Mouse (Mus musculus) lung, postnatal 0 days (tissue): ENCODE measurements at regions not wholly inside any gene's neighbourhood (a gene's known extent, or its start where the extent isn't known, plus 50 kb on each side); places are given as distances from the start of the nearest gene placed in this dataset.

Experiments used
- ATAC-seq: fragments of 200-750 bp; cut with Nextera tagmentation; 2 replicates; pipeline ENCODE4 v1.8.0; 2017; ENCODE audit warnings: moderate library complexity
- DNase-seq: peaks from one replicate; pipeline ENCODE4 v3.0.0-alpha.2; 2016; ENCODE audit warnings: low spot score
- H3K27ac ChIP-seq: fragments of 300-500 bp; sonication (generic); 2 replicates; pipeline ENCODE4 v1.5.1; 2014; ENCODE audit warnings: antibody characterized with exemption, mild to moderate bottlenecking, low read length, mixed read lengths
- H3K27me3 ChIP-seq: fragments of 300-500 bp; sonication (generic); replicated peaks from 2 replicates; pipeline ENCODE4 v1.6.1; 2014; ENCODE audit warnings: low read length, mixed read lengths; ENCODE audit not compliant: insufficient read depth
- H3K36me3 ChIP-seq: fragments of 300-500 bp; sonication (generic); 2 replicates; pipeline ENCODE4 v1.6.1; 2014; ENCODE audit warnings: low read length, mixed read lengths; ENCODE audit not compliant: insufficient read depth
- H3K4me1 ChIP-seq: fragments of 300-500 bp; sonication (generic); 2 replicates; pipeline ENCODE4 v1.6.1; 2014; ENCODE audit warnings: antibody characterized with exemption, low read depth, low read length, mixed read lengths; ENCODE audit not compliant: insufficient read depth
- H3K4me2 ChIP-seq: fragments of 300-500 bp; sonication (generic); replicated peaks from 2 replicates; pipeline ENCODE4 v1.6.1; 2014; ENCODE audit warnings: low read depth, mild to moderate bottlenecking, low read length, moderate library complexity, mixed read lengths
- H3K4me3 ChIP-seq: fragments of 300-500 bp; sonication (generic); 2 replicates; pipeline ENCODE4 v1.5.1; 2014; ENCODE audit warnings: low read depth, low read length
- H3K9ac ChIP-seq: fragments of 300-500 bp; sonication (generic); replicated peaks from 2 replicates; pipeline ENCODE4 v1.6.1; 2014; ENCODE audit warnings: low read depth, mild to moderate bottlenecking
- H3K9me3 ChIP-seq: fragments of 300-500 bp; sonication (generic); 2 replicates; pipeline ENCODE4 v1.6.1; 2016; ENCODE audit warnings: low read length, mixed read lengths
- CTCF ChIP-seq: IDR thresholded peaks from 2 replicates; pipeline ENCODE4 v1.5.1; 2016; ENCODE audit warnings: antibody characterized with exemption, mild to moderate bottlenecking
- EP300 ChIP-seq: IDR thresholded peaks from 2 replicates; pipeline ENCODE4 v1.6.1; 2016; ENCODE audit warnings: antibody characterized with exemption, mild to moderate bottlenecking, control low read depth
- WGBS: fragments of 180-500 bp; shearing (Covaris S2); extraction: QIAGEN DNeasy Blood & Tissue Kit; methylation state at CpG from one replicate; pipeline ENCODE4 v1.1.7; 2014; 5-methylcytosine and 5-hydroxymethylcytosine counted together

DNA sequence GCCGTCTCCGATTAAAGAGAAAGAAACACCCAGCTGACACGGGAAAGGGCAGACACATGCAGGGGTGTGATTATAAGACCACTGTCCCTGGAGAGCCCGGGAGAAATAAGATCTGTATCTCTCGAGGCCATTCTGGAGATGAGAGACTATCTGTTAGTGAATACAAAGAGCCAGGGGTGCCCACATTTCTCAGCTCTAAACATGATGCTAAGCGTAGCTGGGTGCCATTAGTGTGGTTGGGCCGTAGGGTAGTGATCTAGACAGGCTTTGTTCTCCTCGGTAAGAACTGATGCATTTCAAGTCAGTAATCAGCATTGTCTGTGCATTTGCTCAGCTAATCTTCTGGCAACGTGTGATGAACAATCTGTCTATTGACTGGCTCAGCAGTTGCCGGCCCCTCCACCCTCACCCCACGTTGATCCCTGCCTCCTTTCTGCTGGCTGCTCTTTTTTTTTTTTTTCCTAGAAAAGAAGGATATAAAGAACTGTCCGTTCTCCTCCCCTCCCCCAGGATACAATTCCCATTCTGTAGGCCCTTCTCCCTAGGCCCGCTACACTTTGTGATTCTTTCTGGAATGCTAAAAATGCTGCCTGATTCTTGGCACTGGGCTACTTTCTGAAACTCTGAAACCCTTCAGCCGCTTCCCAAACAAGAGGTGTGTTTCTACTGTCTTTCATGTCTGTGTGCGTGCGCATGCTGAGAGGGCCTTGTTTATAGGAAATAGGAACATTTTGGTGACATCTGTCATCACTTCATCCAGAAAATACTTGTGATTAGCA, 492.8 kb upstream of the Cited2 start:
- DNase-seq (peak; percentile 85), ATAC-seq (peak; percentile 86)
- peak overlapping the region; percentile 55 for H3K27ac ChIP-seq
- H3K9ac ChIP-seq: no peak overlapping the region
- peak overlapping the region; percentile 5 for H3K4me2 ChIP-seq
- no peak for TF ChIP-seq CTCF
- TF ChIP-seq EP300: peak; percentile 82; the same call in 1 of the 2 replicates
- H3K27me3 ChIP-seq: no peaks in the 10 kb centered on the region
- H3K4me1 ChIP-seq: no peaks in the 10 kb centered on the region
- no peaks in the 10 kb centered on the region for H3K36me3 ChIP-seq
- H3K9me3 ChIP-seq: no peaks in the 10 kb centered on the region
- 11% methylated on average over 16 of the region's 16 CpGs for WGBS
- H3K4me3 ChIP-seq: no peak overlapping the region

GRCm38 (mm10) chr10:17235955-17236650, 486.9 kb upstream of the Cited2 start:
- Histone ChIP-seq H3K27ac (no peak overlapping the region), H3K36me3 (no peaks in the 10 kb centered on the region), H3K9me3 (no peaks in the 10 kb centered on the region), H3K4me3 (no peak overlapping the region), H3K4me1 (no peaks in the 10 kb centered on the region), H3K9ac (no peak overlapping the region), H3K4me2 (no peak overlapping the region), H3K27me3 (no peaks in the 10 kb centered on the region)
- ATAC-seq (no peak), DNase-seq (no peak)
- WGBS: 49% methylated on average over 10 of the region's 10 CpGs
- TF ChIP-seq CTCF: no peak
- TF ChIP-seq EP300: no peak

GRCm38 (mm10) chr10:17236761-17237160, 486.3 kb upstream of the Cited2 start:
- Histone ChIP-seq H3K9ac (no peak overlapping the region), H3K4me1 (no peaks in the 10 kb centered on the region), H3K27ac (no peak overlapping the region), H3K27me3 (no peaks in the 10 kb centered on the region), H3K36me3 (no peaks in the 10 kb centered on the region), H3K4me3 (no peak overlapping the region), H3K9me3 (no peaks in the 10 kb centered on the region), H3K4me2 (no peak overlapping the region)
- no peak for ATAC-seq
- DNase-seq: no peak
- WGBS: 63% methylated on average over 2 of the region's 2 CpGs
- TF ChIP-seq CTCF: no peak
- no peak for TF ChIP-seq EP300

DNA sequence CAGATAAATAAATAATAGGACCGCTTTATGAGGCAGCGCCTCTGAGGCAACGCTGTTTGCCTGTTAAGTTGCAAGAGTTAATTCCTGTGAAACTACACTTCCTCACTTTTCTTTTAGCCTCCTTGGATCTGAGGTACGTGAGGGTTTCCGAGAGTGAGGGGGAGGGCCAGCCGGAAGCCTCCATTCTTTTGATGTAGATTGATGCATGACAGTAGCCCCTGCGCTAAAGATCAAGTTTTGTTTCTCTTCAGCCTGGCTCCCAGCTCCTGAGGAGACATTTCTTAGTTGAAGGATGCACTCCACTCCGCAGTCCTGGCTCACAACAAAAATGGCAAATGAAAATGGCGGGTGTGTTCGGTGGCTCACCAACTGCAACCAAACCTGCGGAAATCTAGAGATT, 485.6 kb upstream of the Cited2 start:
- no peak overlapping the region for H3K4me2 ChIP-seq
- no peaks in the 10 kb centered on the region for H3K27me3 ChIP-seq
- no peaks in the 10 kb centered on the region for H3K36me3 ChIP-seq
- no peak overlapping the region for H3K9ac ChIP-seq
- H3K4me3 ChIP-seq: no peak overlapping the region
- H3K27ac ChIP-seq: no peak overlapping the region
- ATAC-seq (no peak), DNase-seq (no peak)
- no peaks in the 10 kb centered on the region for H3K4me1 ChIP-seq
- 53% methylated on average over 11 of the region's 11 CpGs for WGBS
- TF ChIP-seq EP300 (no peak), CTCF (no peak)
- no peaks in the 10 kb centered on the region for H3K9me3 ChIP-seq

GRCm38 (mm10) chr10:17237918-17238850, 484.8 kb upstream of the Cited2 start:
- no peaks in the 10 kb centered on the region for H3K27me3 ChIP-seq
- no peak overlapping the region for H3K4me3 ChIP-seq
- no peaks in the 10 kb centered on the region for H3K36me3 ChIP-seq
- H3K9ac ChIP-seq: no peak overlapping the region
- no peak for ATAC-seq
- DNase-seq: no peak
- H3K4me2 ChIP-seq: no peak overlapping the region
- no peaks in the 10 kb centered on the region for H3K4me1 ChIP-seq
- H3K27ac ChIP-seq: no peak overlapping the region
- 70% methylated on average over 12 of the region's 12 CpGs for WGBS
- no peak for TF ChIP-seq EP300
- TF ChIP-seq CTCF: no peak
- H3K9me3 ChIP-seq: no peaks in the 10 kb centered on the region

- Histone ChIP-seq H3K4me2 (no peak overlapping the region), H3K27ac (no peak overlapping the region), H3K9ac (no peak overlapping the region), H3K27me3 (no peaks in the 10 kb centered on the region), H3K4me3 (no peak overlapping the region), H3K4me1 (no peaks in the 10 kb centered on the region), H3K36me3 (no peaks in the 10 kb centered on the region), H3K9me3 (no peaks in the 10 kb centered on the region)
- 33% methylated on average over 2 of the region's 2 CpGs for WGBS
- no peak for ATAC-seq
- DNase-seq: no peak
- TF ChIP-seq CTCF: no peak
- no peak for TF ChIP-seq EP300
Measured at GRCm38 (mm10) chr10:17248270-17248669, 474.7 kb upstream of the Cited2 start.
